Mouse (Mus musculus) liver, embryonic 16.5 days (tissue): ENCODE data around the gene Mapt. TPM values are rescaled to one million over a fixed set of nuclear protein-coding genes. Genes with fewer than 3 reads are reported as not detected.

Experiments used
- ATAC-seq: fragments of 200-750 bp; cut with Nextera tagmentation; 2 replicates; pipeline ENCODE4 v1.8.0; 2017; ENCODE audit warnings: low read depth, mild to moderate bottlenecking, moderate number of reproducible peaks, moderate library complexity
- H3K27ac ChIP-seq: fragments of 300-500 bp; sonication (generic); 2 replicates; pipeline ENCODE4 v1.5.1; 2014; ENCODE audit warnings: mild to moderate bottlenecking, low read length
- H3K27me3 ChIP-seq: fragments of 300-500 bp; sonication (generic); 2 replicates; pipeline ENCODE4 v1.6.1; 2014; ENCODE audit warnings: low read depth, low read length, mixed read lengths; ENCODE audit not compliant: control insufficient read depth, insufficient read depth
- H3K36me3 ChIP-seq: fragments of 300-500 bp; sonication (generic); 2 replicates; pipeline ENCODE4 v1.6.1; 2014; ENCODE audit warnings: mild to moderate bottlenecking; ENCODE audit not compliant: control insufficient read depth, insufficient read depth
- H3K4me1 ChIP-seq: fragments of 300-500 bp; sonication (generic); 2 replicates; pipeline ENCODE4 v1.6.1; 2014; ENCODE audit warnings: low read depth, low read length, mixed read lengths; ENCODE audit not compliant: control insufficient read depth
- H3K4me2 ChIP-seq: fragments of 300-500 bp; sonication (generic); 2 replicates; pipeline ENCODE4 v1.6.1; 2014; ENCODE audit warnings: low read depth, low read length, mixed read lengths
- H3K4me3 ChIP-seq: fragments of 300-500 bp; sonication (generic); 2 replicates; pipeline ENCODE4 v1.5.1; 2014; ENCODE audit warnings: low read depth, mild to moderate bottlenecking, low read length
- H3K9ac ChIP-seq: fragments of 300-500 bp; sonication (generic); 2 replicates; pipeline ENCODE4 v1.6.1; 2014; ENCODE audit warnings: low read depth, low read length
- H3K9me3 ChIP-seq: fragments of 300-500 bp; sonication (generic); replicated peaks from 2 replicates; pipeline ENCODE4 v1.6.1; 2016; ENCODE audit warnings: low read length; ENCODE audit not compliant: control insufficient read depth
- WGBS: fragments of 180-500 bp; shearing (Covaris S2); extraction: QIAGEN DNeasy Blood & Tissue Kit; methylation state at CpG from one replicate; pipeline ENCODE4 v1.1.7; 2014; ENCODE audit not compliant: insufficient replicate concordance; 5-methylcytosine and 5-hydroxymethylcytosine counted together
- polyA plus RNA-seq: library from polyadenylated mRNA; unstranded; fragments of >200 nt; fragmentation: Nextera tagmentation; extraction: Ambion mirVana; gene quantifications from 2 replicates; pipeline ENCODE4 v1.2.1, GENCODE M21; 2015

Gene Mapt
- polyA plus RNA-seq, 1 experiment from 2014 or later = 0.53 TPM

GRCm38 (mm10) chr11:104264683-104265082 lies 33.5 kb downstream of the Mapt start:
- Histone ChIP-seq H3K27ac (no peak overlapping the region), H3K27me3 (no peaks in the 10 kb centered on the region), H3K4me3 (no peak overlapping the region), H3K36me3 (no peaks in the 10 kb centered on the region), H3K9ac (no peak overlapping the region), H3K4me1 (no peaks in the 10 kb centered on the region), H3K9me3 (no peaks in the 10 kb centered on the region), H3K4me2 (no peak overlapping the region)
- no peak for ATAC-seq
- 51% methylated on average over 6 of the region's 6 CpGs for WGBS

- no peak for ATAC-seq
- Histone ChIP-seq H3K4me2 (no peak overlapping the region), H3K27me3 (no peaks in the 10 kb centered on the region), H3K9me3 (no peaks in the 10 kb centered on the region), H3K27ac (no peak overlapping the region), H3K4me3 (no peak overlapping the region), H3K36me3 (no peaks in the 10 kb centered on the region), H3K9ac (no peak overlapping the region), H3K4me1 (no peaks in the 10 kb centered on the region)
Observed at GRCm38 (mm10) chr11:104265669-104266068, 34.5 kb downstream of the Mapt start.

- Histone ChIP-seq H3K36me3 (no peaks in the 10 kb centered on the region), H3K27me3 (no peaks in the 10 kb centered on the region), H3K27ac (no peak overlapping the region), H3K9ac (no peak overlapping the region), H3K4me2 (no peak overlapping the region), H3K4me3 (no peak overlapping the region), H3K9me3 (no peaks in the 10 kb centered on the region), H3K4me1 (no peaks in the 10 kb centered on the region)
- no peak for ATAC-seq
- 62% methylated on average over 11 of the region's 11 CpGs for WGBS
Observed at GRCm38 (mm10) chr11:104267380-104267779, 36.2 kb downstream of the Mapt start.

- Histone ChIP-seq H3K27me3 (no peaks in the 10 kb centered on the region), H3K4me1 (no peaks in the 10 kb centered on the region), H3K27ac (no peak overlapping the region), H3K9ac (no peak overlapping the region), H3K4me2 (no peak overlapping the region), H3K4me3 (no peak overlapping the region), H3K9me3 (no peaks in the 10 kb centered on the region), H3K36me3 (no peaks in the 10 kb centered on the region)
- 54% methylated on average over 9 of the region's 9 CpGs for WGBS
- ATAC-seq = no peak
Observed at GRCm38 (mm10) chr11:104269385-104269822, 38.2 kb downstream of the Mapt start.

- Histone ChIP-seq H3K9me3 (no peaks in the 10 kb centered on the region), H3K9ac (no peak overlapping the region), H3K36me3 (no peaks in the 10 kb centered on the region), H3K4me3 (no peak overlapping the region), H3K4me1 (no peaks in the 10 kb centered on the region), H3K27me3 (no peaks in the 10 kb centered on the region), H3K4me2 (no peak overlapping the region), H3K27ac (no peak overlapping the region)
- 59% methylated on average over 3 of the region's 3 CpGs for WGBS
- no peak for ATAC-seq
Observed at GRCm38 (mm10) chr11:104270452-104270851, 39.3 kb downstream of the Mapt start.

- ATAC-seq = no peak
Observed at GRCm38 (mm10) chr11:104270876-104271275, 39.7 kb downstream of the Mapt start.

GRCm38 (mm10) chr11:104271876-104272275 lies 40.7 kb downstream of the Mapt start:
- no peaks in the 10 kb centered on the region for H3K36me3 ChIP-seq
- ATAC-seq = no peak
- WGBS = 67% methylated on average over 6 of the region's 6 CpGs
- no peak overlapping the region for H3K9ac ChIP-seq
- no peak overlapping the region for H3K4me3 ChIP-seq
- H3K4me1 ChIP-seq = no peaks in the 10 kb centered on the region
- no peaks in the 10 kb centered on the region for H3K9me3 ChIP-seq
- H3K27ac ChIP-seq = no peak overlapping the region
- H3K27me3 ChIP-seq = no peaks in the 10 kb centered on the region
- H3K4me2 ChIP-seq = no peak overlapping the region

More at GRCm38 (mm10) chr11:104270876-104271275, 39.7 kb downstream of the Mapt start:
- Histone ChIP-seq H3K27ac (no peak overlapping the region), H3K36me3 (no peaks in the 10 kb centered on the region), H3K4me2 (no peak overlapping the region), H3K4me3 (no peak overlapping the region), H3K9me3 (no peaks in the 10 kb centered on the region), H3K27me3 (no peaks in the 10 kb centered on the region), H3K4me1 (no peaks in the 10 kb centered on the region), H3K9ac (no peak overlapping the region)
- 51% methylated on average over 4 of the region's 4 CpGs for WGBS

- Histone ChIP-seq H3K9me3 (no peaks in the 10 kb centered on the region), H3K27ac (no peak overlapping the region), H3K36me3 (no peaks in the 10 kb centered on the region), H3K9ac (no peak overlapping the region), H3K4me1 (no peaks in the 10 kb centered on the region), H3K4me2 (no peak overlapping the region), H3K27me3 (no peaks in the 10 kb centered on the region; the same call in 1 of the 2 replicates), H3K4me3 (no peak overlapping the region)
- 69% methylated on average over 8 of the region's 8 CpGs for WGBS
- ATAC-seq = no peak
Observed at GRCm38 (mm10) chr11:104272352-104272751, 41.2 kb downstream of the Mapt start.

- Histone ChIP-seq H3K4me1 (no peaks in the 10 kb centered on the region), H3K9ac (no peak overlapping the region), H3K4me3 (no peak overlapping the region), H3K27me3 (no peaks in the 10 kb centered on the region; the same call in none of the 2 replicates), H3K36me3 (no peaks in the 10 kb centered on the region), H3K4me2 (no peak overlapping the region), H3K27ac (no peak overlapping the region), H3K9me3 (no peaks in the 10 kb centered on the region)
- ATAC-seq = no peak
- WGBS = 58% methylated on average over 7 of the region's 7 CpGs
Observed at GRCm38 (mm10) chr11:104275765-104276164, 44.6 kb downstream of the Mapt start.
